Comparison of ENCODE assay signal across 26 mouse cellular contexts in the genomic region with DNA sequence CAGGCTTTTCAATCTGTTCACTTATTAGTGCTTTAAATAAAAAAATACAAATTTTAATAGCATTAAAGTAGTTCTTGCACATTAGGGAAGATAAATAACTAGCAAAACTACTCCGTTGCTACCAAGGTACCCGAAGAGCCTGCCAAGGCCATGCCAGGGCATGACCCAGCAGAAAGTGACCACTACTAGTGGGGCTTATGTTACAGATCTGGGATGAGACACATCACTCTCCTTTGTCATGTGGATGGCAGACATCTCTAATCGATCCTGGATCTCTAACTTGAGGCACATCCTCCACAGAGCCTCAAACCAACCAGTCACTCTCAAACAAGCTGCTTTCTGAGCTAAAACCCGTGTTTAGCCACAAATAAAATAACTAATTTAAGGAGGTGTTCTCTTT. TPM values are rescaled to one million over a fixed set of nuclear protein-coding genes. Genes with fewer than 3 reads are reported as not detected.
DNase-seq lines count a peak whose midpoint lies in the region; TF ChIP-seq lines count a peak whose summit lies in the region.
"Had no signal": no experiment of that assay in that cellular context is flagged by ENCODE, and none has a peak within 500 bp of the region (broad histone marks: within the 10 kb centered on the region; RNA-seq: fewer than 3 reads in every experiment).

No protein-coding gene starts in this region.

- no peak for TF ChIP-seq POLR2A in heart, adult 2 months (IDR thresholded peaks at IDR 0.05; ENCODE audit: insufficient read depth, low read depth, low read length)

- no peaks in the 10 kb centered on the region for H3K27me3 ChIP-seq in heart, adult 2 months (ENCODE audit: control insufficient read depth, insufficient read depth, low read length)
- H3K27me3 ChIP-seq: heart, embryonic 12.5 days; heart, embryonic 15.5 days; hindbrain, embryonic 12.5 days; hindbrain, embryonic 15.5 days had no signal

- no peaks in the 10 kb centered on the region for H3K79me2 ChIP-seq in heart, adult 2 months (replicated peaks; ENCODE audit: control insufficient read depth, insufficient read depth, low read length)

- H3K27ac ChIP-seq in gastrocnemius, adult 2 months, result peak overlapping the region; percentile 84
- peak overlapping the region; percentile 87 for H3K27ac ChIP-seq in heart, adult 2 months
- H3K27ac ChIP-seq: hindbrain, embryonic 12.5 days; hindbrain, embryonic 15.5 days had no signal

- TF ChIP-seq CTCF in gastrocnemius, adult 2 months (IDR thresholded peaks at IDR 0.05), result no peak
- no peak for TF ChIP-seq CTCF in heart, adult 2 months (IDR thresholded peaks at IDR 0.05)

- no peak overlapping the region for H3K9ac ChIP-seq in heart, adult 2 months (ENCODE audit: low read depth, low read length)
- H3K9ac ChIP-seq: forebrain, postnatal 0 days; heart, embryonic 12.5 days; heart, embryonic 15.5 days; hindbrain, embryonic 12.5 days; hindbrain, embryonic 15.5 days had no signal

- H3K4me3 ChIP-seq in gastrocnemius, adult 2 months, result no peak overlapping the region
- H3K4me3 ChIP-seq in heart, adult 2 months, result no peak overlapping the region
- H3K4me3 ChIP-seq: heart, embryonic 12.5 days; heart, embryonic 15.5 days; hindbrain, embryonic 12.5 days; hindbrain, embryonic 15.5 days had no signal

- TF ChIP-seq EP300 in heart, adult 2 months (IDR thresholded peaks at IDR 0.05; ENCODE audit: insufficient read depth, low read depth, low read length), result no peak

- peak; percentile 51 for DNase-seq in gastrocnemius, adult 2 months
- DNase-seq in gastrocnemius, postnatal 4 days (ENCODE audit: low spot score in 2 of 2), result no peak
- no peak for DNase-seq in heart, adult 2 months
- DNase-seq in heart, adult 18-20 months, result no peak
- peak; percentile 17 for DNase-seq in 416B (ENCODE audit: low read depth)
- DNase-seq in skeletal muscle tissue, adult 2 months (ENCODE audit: low read depth, low spot score), result peak; percentile 60
- DNase-seq in adrenal gland, postnatal 4 days (ENCODE audit: low spot score in 2 of 2), result no peak
- DNase-seq: adrenal gland, adult 8-10 months; adrenal gland, postnatal 25 days; cerebellum, adult 18-20 months; cerebellum, adult 9-10 months; cerebellum, postnatal 14 days; forebrain, postnatal 0 days; gastrocnemius, postnatal 14 days; heart, postnatal 14 days; kidney, adult 2 months had no signal

- 72% methylated on average over 4 of the region's 4 CpGs for WGBS in heart, adult 2 months

- peaks cover 3% of the 10 kb centered on the region; the same call in 1 of the 2 replicates for H3K4me1 ChIP-seq in heart, adult 2 months (ENCODE audit: control insufficient read depth, insufficient read depth, low read length)
- H3K4me1 ChIP-seq: hindbrain, embryonic 12.5 days; hindbrain, embryonic 15.5 days had no signal

- intact Hi-C loops in gastrocnemius, adult 2 months (cut with DNase I), result no loop called here
- intact Hi-C loops in heart, adult 2 months (cut with DNase I), result no loop called here

- H3K36me3 ChIP-seq in heart, adult 2 months (ENCODE audit: control insufficient read depth, insufficient read depth, low read length), result no peaks in the 10 kb centered on the region; the same call in 1 of the 2 replicates
- H3K36me3 ChIP-seq: heart, embryonic 12.5 days; heart, embryonic 15.5 days; hindbrain, embryonic 12.5 days; hindbrain, embryonic 15.5 days had no signal

RNA-seq across cellular contexts. Expression of a gene that starts 14.1 kb away (rescaled TPM):
- 100 to 1,000 TPM in 1 of 2 experiments, 10 to 100 TPM in 1; 95.4 to 186 TPM for total RNA-seq in gastrocnemius, adult 2 months (2021)
- total RNA-seq in gastrocnemius, postnatal 4 days (2021), result 100 to 1,000 TPM; 156 to 173 TPM
- total RNA-seq in heart, adult 2 months (2021), result 10 to 100 TPM; 50.1 to 63.0 TPM
- 26.3 and 40.0 TPM in 2 replicates for polyA plus RNA-seq in heart, adult 2 months (2012; rRNA removed)
- 10 to 100 TPM; 58.1 to 67.1 TPM for total RNA-seq in heart, adult 18-20 months (2021)
- total RNA-seq in adrenal gland, postnatal 4 days (2021), result 1 to 10 TPM; 1.3 to 5.1 TPM
- total RNA-seq: adrenal gland, postnatal 25 days; hematopoietic stem cell, adult 5-6 weeks; MEL had no signal
- polyA plus RNA-seq: activated CD4-positive, CD25-positive, alpha-beta regulatory T cell, adult 4 months; forebrain, embryonic 11.5 days; forebrain, embryonic 14.5 days; frontal cortex, adult 2 months; hindbrain, embryonic 15.5 days had no signal

RNA-seq across cellular contexts. Expression of a gene that starts 56.2 kb away (rescaled TPM):
- total RNA-seq in gastrocnemius, adult 2 months (2021), result 100 to 1,000 TPM; 117 to 173 TPM
- 100 to 1,000 TPM; 307 to 318 TPM for total RNA-seq in gastrocnemius, postnatal 4 days (2021)
- 100 to 1,000 TPM; 122 to 138 TPM for total RNA-seq in heart, adult 2 months (2021)
- polyA plus RNA-seq in heart, adult 2 months (2012; rRNA removed), result 97.8 and 147 TPM in 2 replicates
- total RNA-seq in heart, adult 18-20 months (2021), result 100 to 1,000 TPM; 125 to 130 TPM
- 100 to 1,000 TPM in 1 of 2 experiments, 10 to 100 TPM in 1; 97.3 to 105 TPM for total RNA-seq in adrenal gland, postnatal 4 days (2021)

Comparison
In these comparisons a context has a peak if more than half of its experiments do, and no peak if none do; other contexts are left out.
1. DNase-seq: peak in gastrocnemius, adult 2 months (single experiment), 416B (single experiment) and skeletal muscle tissue, adult 2 months (single experiment); none in gastrocnemius, postnatal 4 days (0 of 2), heart, adult 2 months (0 of 2), heart, adult 18-20 months (0 of 2) and adrenal gland, postnatal 4 days (0 of 2).
2. RNA of a gene that starts 14.1 kb away (total RNA-seq): 95.4 to 186 TPM in gastrocnemius, adult 2 months, 156 to 173 TPM in gastrocnemius, postnatal 4 days, 58.1 to 67.1 TPM in heart, adult 18-20 months and 50.1 to 63.0 TPM in heart, adult 2 months; 1.3 to 5.1 TPM in adrenal gland, postnatal 4 days; every median in the first group is over 4 times any median in the second.